Mouse (Mus musculus) testis, adult 2 months (tissue): Measurements from ENCODE around the gene Kalrn.

ENCODE experiments used
- CTCF ChIP-seq: fragments of 200-500 bp; IDR thresholded peaks from 2 replicates; pipeline ENCODE4 v1.5.1; 2012; ENCODE audit warnings: low read depth, mild to moderate bottlenecking, inconsistent platforms, low read length, moderate library complexity; ENCODE audit not compliant: control insufficient read depth, insufficient read depth, insufficient replicate concordance
- POLR2A ChIP-seq: fragments of 200-500 bp; IDR thresholded peaks from 2 replicates; pipeline ENCODE4 v1.6.1; 2012; ENCODE audit warnings: low read depth, mild to moderate bottlenecking, inconsistent platforms, low read length, moderate library complexity; ENCODE audit not compliant: control insufficient read depth

- TF ChIP-seq CTCF (no peak), POLR2A (no peak)
These were observed 243.9 kb downstream of the Kalrn start for GRCm38 (mm10) chr16:34329431-34329873.
